Mouse (Mus musculus) liver, adult 2 months (tissue): ENCODE data around the gene Ctsg. TPM values are rescaled to one million over a fixed set of nuclear protein-coding genes. Genes with fewer than 3 reads are reported as not detected.
A peak's percentile ranks its signal among the peaks of the same experiment; 100 is the strongest.
"Not testable (repeated sequence)": the region's sequence is repeated elsewhere in the genome, so short reads cannot be mapped to it uniquely, and the experiment has no call there.

Source experiments
- DNase-seq: peaks from one replicate; pipeline ENCODE4 v3.0.0-alpha.2; 2011; ENCODE audit warnings: low read depth, low spot score; ENCODE audit errors: extremely low read depth
- H3K27ac ChIP-seq: fragments of 200-500 bp; replicated peaks from 2 replicates; pipeline ENCODE4 v1.5.1; 2012; ENCODE audit warnings: low read depth, mild to moderate bottlenecking, control low read depth, inconsistent platforms, low read length; ENCODE audit not compliant: insufficient read depth
- H3K27me3 ChIP-seq: fragments of 200-500 bp; 2 replicates; pipeline ENCODE4 v1.6.1; 2012; ENCODE audit warnings: mild to moderate bottlenecking, moderate library complexity, low read length, inconsistent platforms; ENCODE audit not compliant: control insufficient read depth, insufficient read depth
- H3K36me3 ChIP-seq: fragments of 200-500 bp; 2 replicates; pipeline ENCODE4 v1.6.1; 2012; ENCODE audit warnings: low read length, inconsistent platforms; ENCODE audit not compliant: control insufficient read depth, insufficient read depth
- H3K4me1 ChIP-seq: fragments of 200-500 bp; 2 replicates; pipeline ENCODE4 v1.6.1; 2011; ENCODE audit warnings: low read length; ENCODE audit not compliant: control insufficient read depth, insufficient read depth
- H3K4me3 ChIP-seq: fragments of 200-500 bp; 2 replicates; pipeline ENCODE4 v1.5.1; 2011; ENCODE audit warnings: low read depth, mild to moderate bottlenecking, control low read depth, low read length, moderate library complexity; ENCODE audit not compliant: insufficient read depth
- H3K79me2 ChIP-seq: fragments of 200-500 bp; 2 replicates; pipeline ENCODE4 v1.6.1; 2012; ENCODE audit warnings: inconsistent platforms, mild to moderate bottlenecking, low read length, moderate library complexity; ENCODE audit not compliant: control insufficient read depth, insufficient read depth
- H3K9ac ChIP-seq: fragments of 200-500 bp; 2 replicates; pipeline ENCODE4 v1.6.1; 2012; ENCODE audit warnings: low read depth, mild to moderate bottlenecking, control low read depth, inconsistent platforms, low read length
- CTCF ChIP-seq: fragments of 200-500 bp; IDR thresholded peaks from 2 replicates; pipeline ENCODE4 v1.5.1; 2011; ENCODE audit warnings: low read depth, low read length, control low read depth
- POLR2A ChIP-seq: fragments of 200-500 bp; IDR thresholded peaks from 2 replicates; pipeline ENCODE4 v1.6.1; 2011; ENCODE audit warnings: low read length, control low read depth; ENCODE audit not compliant: insufficient read depth; ENCODE audit errors: extremely low read depth
- WGBS: fragments of 180-500 bp; shearing (Covaris S2); methylation state at CpG from one replicate; pipeline ENCODE4 v1.1.7; 2018; 5-methylcytosine and 5-hydroxymethylcytosine counted together
- polyA plus RNA-seq: library from polyadenylated mRNA; depleted of rRNA; stranded (reverse); fragments of >200 nt; gene quantifications from 2 replicates; pipeline ENCODE4 v1.2.3, GENCODE M21; 2012; rRNA removed
- total RNA-seq: library from RNA; depleted of rRNA; stranded (reverse); fragments of >200 nt; gene quantifications from 2 replicates; pipeline ENCODE4 v1.2.3, GENCODE M21; 2014; rRNA removed

The Ctsg gene
- total RNA-seq: not detected in 2 replicates
- polyA plus RNA-seq: not detected in 2 replicates

- H3K4me1 ChIP-seq: no peaks in the 10 kb centered on the region
- no peaks in the 10 kb centered on the region for H3K79me2 ChIP-seq
- WGBS: 58% methylated on average over 10 of the region's 10 CpGs
Observed at GRCm38 (mm10) chr14:56102386-56102785, at the start of gene Ctsg. Ctsg (minus strand) TSS chr14:56102574.

GRCm38 (mm10) chr14:56133675-56134074 lies 31.3 kb upstream of the Ctsg start:
- 61% methylated on average over 1 of the region's 1 CpGs for WGBS
- H3K36me3 ChIP-seq, DNase-seq, H3K4me1 ChIP-seq, H3K4me3 ChIP-seq, H3K79me2 ChIP-seq, H3K27me3 ChIP-seq, H3K9ac ChIP-seq, H3K27ac ChIP-seq: not testable (repeated sequence)

More at GRCm38 (mm10) chr14:56102386-56102785, at the start of gene Ctsg:
- H3K4me3 ChIP-seq: no peak within 1 kb of the TSS
- DNase-seq: no peak
- no peak within 1 kb of the TSS for H3K27ac ChIP-seq
- no peaks in the 10 kb centered on the region for H3K36me3 ChIP-seq
- H3K27me3 ChIP-seq: no peaks in the 10 kb centered on the region
- H3K9ac ChIP-seq: no peak within 1 kb of the TSS
- no peak for TF ChIP-seq POLR2A
- TF ChIP-seq CTCF: no peak

- H3K27ac ChIP-seq, DNase-seq, H3K4me1 ChIP-seq, H3K27me3 ChIP-seq, H3K79me2 ChIP-seq, H3K4me3 ChIP-seq, H3K9ac ChIP-seq, H3K36me3 ChIP-seq: not testable (repeated sequence)
- 68% methylated on average over 2 of the region's 2 CpGs for WGBS
Observed at GRCm38 (mm10) chr14:56132508-56132907, 30.1 kb upstream of the Ctsg start, which contains the start of gene Gzmd. Gzmd (minus strand) TSS chr14:56132608.

- no peak overlapping the region for H3K9ac ChIP-seq
- H3K79me2 ChIP-seq: no peaks in the 10 kb centered on the region
- H3K27ac ChIP-seq: no peak overlapping the region
- TF ChIP-seq POLR2A (no peak), CTCF (0 out of 2 replicates have a peak, but pooled peaks have one; percentile 9)
- no peaks in the 10 kb centered on the region for H3K27me3 ChIP-seq
- WGBS: 50% methylated on average over 3 of the region's 3 CpGs
- H3K36me3 ChIP-seq: no peaks in the 10 kb centered on the region
- no peak overlapping the region for H3K4me3 ChIP-seq
- no peaks in the 10 kb centered on the region for H3K4me1 ChIP-seq
- no peak for DNase-seq
Observed at GRCm38 (mm10) chr14:56128341-56128740, 26.0 kb upstream of the Ctsg start.

- Histone ChIP-seq H3K36me3 (no peaks in the 10 kb centered on the region), H3K27me3 (no peaks in the 10 kb centered on the region), H3K4me3 (no peak overlapping the region), H3K79me2 (no peaks in the 10 kb centered on the region), H3K27ac (no peak overlapping the region), H3K4me1 (no peaks in the 10 kb centered on the region), H3K9ac (no peak overlapping the region)
- 87% methylated on average over 3 of the region's 3 CpGs for WGBS
- TF ChIP-seq CTCF (no peak), POLR2A (no peak)
- no peak for DNase-seq
Observed at GRCm38 (mm10) chr14:56123516-56123915, 21.1 kb upstream of the Ctsg start.

- Histone ChIP-seq H3K4me1 (no peaks in the 10 kb centered on the region), H3K36me3 (no peaks in the 10 kb centered on the region), H3K79me2 (no peaks in the 10 kb centered on the region), H3K4me3 (no peak within 1 kb of the TSS), H3K27ac (no peak within 1 kb of the TSS), H3K9ac (no peak within 1 kb of the TSS), H3K27me3 (no peaks in the 10 kb centered on the region)
- DNase-seq: no peak
- TF ChIP-seq CTCF (no peak), POLR2A (no peak)
Observed at GRCm38 (mm10) chr14:56120525-56120924, 18.2 kb upstream of the Ctsg start, which contains the start of gene Gzme. Gzme (minus strand) TSS chr14:56120625.

- H3K36me3 ChIP-seq, H3K4me1 ChIP-seq, DNase-seq, H3K79me2 ChIP-seq, H3K27ac ChIP-seq, H3K4me3 ChIP-seq, H3K27me3 ChIP-seq, H3K9ac ChIP-seq: not testable (repeated sequence)
- WGBS: 90% methylated on average over 33 of the region's 33 CpGs
Observed at GRCm38 (mm10) chr14:56115531-56116310, 13.3 kb upstream of the Ctsg start.
